19 mouse cellular contexts compared by ENCODE assay signal in the genomic region with DNA sequence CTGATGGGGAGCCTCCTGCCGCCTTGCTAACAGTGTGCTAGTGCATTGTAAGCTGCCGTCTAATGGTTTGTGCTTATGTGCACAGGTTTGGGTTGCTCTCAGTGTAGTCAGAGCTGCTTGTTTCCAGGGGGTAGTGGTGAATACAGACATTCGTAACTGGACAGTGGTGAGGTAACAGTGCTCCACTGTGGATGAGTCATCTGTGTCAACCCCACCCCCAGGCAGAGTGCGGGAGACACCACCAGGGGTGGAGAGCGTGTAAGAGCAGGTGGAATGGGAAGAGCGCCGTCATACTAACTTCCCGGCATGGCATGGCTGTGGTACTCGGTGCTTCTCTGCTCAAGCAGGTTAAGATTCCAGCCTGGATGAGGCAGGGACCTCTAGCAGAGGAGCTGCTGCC. TPM values are rescaled to one million over a fixed set of nuclear protein-coding genes. Genes with fewer than 3 reads are reported as not detected.
A peak's percentile ranks its signal among the peaks of the same experiment; 100 is the strongest.
DNase-seq lines count a peak whose midpoint lies in the region; ATAC-seq and TF ChIP-seq lines count a peak whose summit lies in the region.
"Had no signal": no experiment of that assay in that cellular context is flagged by ENCODE, and none has a peak within 500 bp of the region (broad histone marks: within the 10 kb centered on the region; RNA-seq: fewer than 3 reads in every experiment).

No protein-coding gene starts in this region.

- H3K4me1 ChIP-seq in hindbrain, embryonic 15.5 days (replicated peaks) = no peaks in the 10 kb centered on the region
- no peaks in the 10 kb centered on the region for H3K4me1 ChIP-seq in hindbrain, embryonic 12.5 days
- H3K4me1 ChIP-seq in lung, postnatal 0 days (ENCODE audit: insufficient read depth, low read depth, low read length) = no peaks in the 10 kb centered on the region
- H3K4me1 ChIP-seq: midbrain, embryonic 12.5 days had no signal

- no peak for TF ChIP-seq EP300 in lung, postnatal 0 days (IDR thresholded peaks at IDR 0.05)

- H3K4me3 ChIP-seq in hindbrain, embryonic 15.5 days = no peak overlapping the region
- no peak overlapping the region for H3K4me3 ChIP-seq in hindbrain, embryonic 12.5 days
- H3K4me3 ChIP-seq in lung, postnatal 0 days (ENCODE audit: low read depth, low read length) = no peak overlapping the region
- H3K4me3 ChIP-seq: midbrain, embryonic 12.5 days had no signal

- H3K27me3 ChIP-seq in hindbrain, embryonic 15.5 days = no peaks in the 10 kb centered on the region
- H3K27me3 ChIP-seq in hindbrain, embryonic 12.5 days = no peaks in the 10 kb centered on the region
- H3K27me3 ChIP-seq in lung, postnatal 0 days (replicated peaks; ENCODE audit: insufficient read depth, low read length) = no peaks in the 10 kb centered on the region
- H3K27me3 ChIP-seq: midbrain, embryonic 12.5 days had no signal

- H3K9me3 ChIP-seq in hindbrain, embryonic 15.5 days = no peaks in the 10 kb centered on the region
- no peaks in the 10 kb centered on the region for H3K9me3 ChIP-seq in hindbrain, embryonic 12.5 days (replicated peaks)
- H3K9me3 ChIP-seq in lung, postnatal 0 days (ENCODE audit: low read length) = no peaks in the 10 kb centered on the region
- H3K9me3 ChIP-seq: midbrain, embryonic 12.5 days had no signal

- H3K27ac ChIP-seq in hindbrain, embryonic 15.5 days (replicated peaks) = no peak overlapping the region
- H3K27ac ChIP-seq in hindbrain, embryonic 12.5 days = no peak overlapping the region
- no peak overlapping the region for H3K27ac ChIP-seq in lung, postnatal 0 days (ENCODE audit: low read length)
- H3K27ac ChIP-seq: midbrain, embryonic 12.5 days had no signal

- peaks cover 49% of the 10 kb centered on the region for H3K36me3 ChIP-seq in hindbrain, embryonic 15.5 days
- peaks cover 73% of the 10 kb centered on the region for H3K36me3 ChIP-seq in hindbrain, embryonic 12.5 days
- peaks cover 12% of the 10 kb centered on the region; the same call in 1 of the 2 replicates for H3K36me3 ChIP-seq in lung, postnatal 0 days (ENCODE audit: insufficient read depth, low read length)

- no peak for TF ChIP-seq CTCF in lung, postnatal 0 days (IDR thresholded peaks at IDR 0.05)

- WGBS in hindbrain, embryonic 15.5 days = 93% methylated on average over 9 of the region's 9 CpGs
- 93% methylated on average over 9 of the region's 9 CpGs for whole genome bisulfite sequencing in hindbrain, embryonic 12.5 days
- 77% methylated on average over 9 of the region's 9 CpGs for WGBS in lung, postnatal 0 days

- no peak overlapping the region for H3K4me2 ChIP-seq in hindbrain, embryonic 15.5 days
- no peak overlapping the region for H3K4me2 ChIP-seq in hindbrain, embryonic 12.5 days (replicated peaks)
- no peak overlapping the region for H3K4me2 ChIP-seq in lung, postnatal 0 days (replicated peaks; ENCODE audit: low read depth, low read length)
- H3K4me2 ChIP-seq: midbrain, embryonic 12.5 days had no signal

- H3K9ac ChIP-seq in hindbrain, embryonic 15.5 days = no peak overlapping the region
- no peak overlapping the region for H3K9ac ChIP-seq in hindbrain, embryonic 12.5 days
- H3K9ac ChIP-seq in lung, postnatal 0 days (replicated peaks; ENCODE audit: low read depth) = no peak overlapping the region
- H3K9ac ChIP-seq: midbrain, embryonic 12.5 days had no signal

- ATAC-seq in hindbrain, embryonic 15.5 days (ENCODE audit: low FRiP score, low read depth) = peak; percentile 25; the same call in 1 of the 2 replicates
- no peak for ATAC-seq in hindbrain, embryonic 12.5 days (ENCODE audit: low FRiP score)
- peak; percentile 51 for ATAC-seq in lung, postnatal 0 days
- ATAC-seq in megakaryocyte, adult 5-6 weeks (ENCODE audit: poor library complexity, severe bottlenecking) = peak; percentile 25; the same call in 1 of the 2 replicates

- peak; percentile 9 for DNase-seq in lung, postnatal 0 days (ENCODE audit: low spot score)
- no peak for DNase-seq in lung, postnatal 14 days
- peak; percentile 68 for DNase-seq in MN1 (ENCODE audit: low spot score)
- no peak for DNase-seq in heart, adult 18-20 months
- DNase-seq in adrenal gland, postnatal 36 days = no peak
- DNase-seq: adrenal gland, adult 8-10 months; cerebellum, adult 9-11 months; embryo, embryonic 11 days; gastrocnemius, postnatal 14 days; kidney, adult 18-20 months; kidney, postnatal 25 days; lung, adult 18-20 months; lung, postnatal 36 days; right cerebral cortex, postnatal 4 days; thymus, postnatal 25 days had no signal

RNA-seq across cellular contexts. Expression of gene Rab23, which starts 13.4 kb away (rescaled TPM):
- polyA plus RNA-seq in hindbrain, embryonic 15.5 days (2015; fragmentation: Nextera tagmentation; extraction: Ambion mirVana) = 29.7 and 31.2 TPM in 2 replicates
- 31.0 and 31.2 TPM in 2 replicates for polyA plus RNA-seq in hindbrain, embryonic 12.5 days (2016; fragmentation: Nextera tagmentation; extraction: Ambion mirVana)
- polyA plus RNA-seq in lung, postnatal 0 days (2015; fragmentation: Nextera tagmentation; extraction: Ambion mirVana) = 13.1 and 14.2 TPM in 2 replicates
- total RNA-seq in megakaryocyte, adult 5-6 weeks (2015) = 2.8 and 3.1 TPM in 2 replicates
- total RNA-seq in megakaryocyte, adult 5-6 weeks (2017) = 1.7 and 3.0 TPM in 2 replicates
- total RNA-seq in heart, adult 18-20 months (2021) = 10 to 100 TPM in 1 of 2 experiments, 1 to 10 TPM in 1; 7.8 to 10.4 TPM
- 10 to 100 TPM; 10.3 to 11.9 TPM for total RNA-seq in adrenal gland, postnatal 36 days (2021)

RNA-seq across cellular contexts. Expression of gene Bag2, which starts 24.6 kb away (rescaled TPM):
- polyA plus RNA-seq in hindbrain, embryonic 15.5 days (2015; fragmentation: Nextera tagmentation; extraction: Ambion mirVana) = 24.8 and 25.8 TPM in 2 replicates
- 19.7 and 24.9 TPM in 2 replicates for polyA plus RNA-seq in hindbrain, embryonic 12.5 days (2016; fragmentation: Nextera tagmentation; extraction: Ambion mirVana)
- polyA plus RNA-seq in lung, postnatal 0 days (2015; fragmentation: Nextera tagmentation; extraction: Ambion mirVana) = 16.3 and 17.4 TPM in 2 replicates
- total RNA-seq in megakaryocyte, adult 5-6 weeks (2015) = 0.49 and 2.1 TPM in 2 replicates
- 1.2 and 1.3 TPM in 2 replicates for total RNA-seq in megakaryocyte, adult 5-6 weeks (2017)
- total RNA-seq in heart, adult 18-20 months (2021) = 10 to 100 TPM; 34.4 to 39.9 TPM
- total RNA-seq in adrenal gland, postnatal 36 days (2021) = 10 to 100 TPM; 14.6 to 17.0 TPM

Comparison
In these comparisons a context has a peak if more than half of its experiments do, and no peak if none do; other contexts are left out.
1. DNase-seq: peak in lung, postnatal 0 days (single experiment) and MN1 (single experiment); none in lung, postnatal 14 days (single experiment), heart, adult 18-20 months (0 of 2) and adrenal gland, postnatal 36 days (0 of 2).
2. RNA of gene Bag2, which starts 24.6 kb away (total RNA-seq): 34.4 to 39.9 TPM in heart, adult 18-20 months and 14.6 to 17.0 TPM in adrenal gland, postnatal 36 days; 0.49 to 2.1 TPM in megakaryocyte, adult 5-6 weeks; every median in the first group is over 4 times any median in the second.